Mouse (Mus musculus): ENCODE measurements around the gene Nudt15.

Nudt15 gene

DNA sequence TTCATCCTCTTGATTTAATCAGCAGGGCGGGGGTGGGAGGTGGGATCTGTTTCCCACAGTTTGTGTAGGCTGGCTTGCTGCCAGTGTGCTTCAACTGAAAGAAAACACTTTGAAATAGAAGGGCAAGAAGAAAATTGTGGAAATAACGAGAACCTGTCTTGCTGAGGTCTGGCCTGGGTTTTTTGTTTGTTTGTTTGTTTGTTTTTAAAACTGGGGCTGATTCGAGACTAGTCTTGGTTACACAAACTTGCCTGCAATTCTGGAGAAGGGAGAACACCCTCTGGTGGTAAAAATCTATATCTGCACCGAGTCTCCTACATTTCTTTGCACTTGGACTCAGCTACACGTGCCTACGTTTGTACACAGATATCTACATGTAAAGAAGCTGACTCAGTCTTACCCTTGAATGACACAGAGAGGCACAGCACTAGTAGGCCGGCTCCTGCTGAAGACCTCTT, 73.4 kb downstream of the Nudt15 start:
- peak; percentile 71 for ATAC-seq (ENCODE audit: insufficient number of reproducible peaks, low FRiP score, low TSS enrichment)

DNA sequence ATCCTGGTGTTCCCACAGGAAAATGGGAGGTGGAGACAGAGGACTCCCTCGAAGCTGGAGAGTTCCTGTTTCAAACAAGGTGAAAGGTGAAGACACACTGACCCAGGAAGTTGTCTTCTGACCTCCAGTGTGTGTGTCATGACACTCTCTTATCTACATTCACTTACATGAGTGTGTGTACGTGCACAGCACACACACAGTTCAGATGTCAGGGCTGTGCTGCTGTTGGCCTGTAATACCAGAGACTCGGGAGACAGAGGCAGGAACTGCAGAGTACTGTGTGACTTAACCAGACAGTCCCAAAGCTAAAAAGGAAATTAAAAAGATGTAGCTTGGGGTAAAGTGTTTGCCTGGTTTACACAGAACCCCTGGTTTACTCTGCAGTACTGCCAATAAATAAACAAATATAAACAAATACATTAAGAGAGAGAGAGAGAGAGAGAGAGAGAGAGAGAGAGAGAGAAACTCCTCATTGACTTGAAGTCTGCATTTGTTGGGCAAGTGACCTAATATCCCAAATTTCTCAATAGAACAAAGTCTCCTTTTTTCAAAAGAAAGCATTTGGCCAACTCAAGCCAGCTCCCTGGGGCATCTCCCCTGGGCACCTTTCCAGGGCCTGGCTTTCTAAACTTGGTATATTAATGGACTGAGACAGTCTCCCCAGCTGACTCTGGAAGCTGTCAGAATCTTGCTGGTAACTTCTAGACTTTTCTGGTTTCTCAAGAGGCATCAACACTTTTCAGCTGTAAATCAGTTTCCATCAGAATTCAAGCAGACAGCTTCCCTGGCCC, 74.2 kb downstream of the Nudt15 start:
- 0 out of 2 replicates have a peak, but pooled peaks have one; percentile 33 for ATAC-seq (ENCODE audit: insufficient number of reproducible peaks, low FRiP score, low TSS enrichment)

DNA sequence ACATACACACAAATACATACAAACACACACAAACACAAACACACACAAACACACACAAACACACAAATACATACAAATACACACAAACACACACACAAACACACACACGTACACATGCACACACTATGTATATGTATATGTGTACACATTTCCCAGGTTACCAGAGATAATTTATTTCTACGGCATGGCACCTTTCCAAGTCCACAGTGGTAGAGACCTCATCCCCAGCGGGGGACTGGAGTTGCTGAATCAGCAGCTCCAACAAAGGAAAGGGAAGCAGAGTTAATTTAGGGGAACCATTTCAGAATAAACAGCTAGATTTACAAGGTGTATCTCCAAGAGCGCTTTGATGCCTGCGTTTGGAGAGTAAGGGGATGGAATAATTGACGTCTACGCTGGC, 75.8 kb downstream of the Nudt15 start:
- no peak for ATAC-seq (ENCODE audit: insufficient number of reproducible peaks, low FRiP score, low TSS enrichment)

DNA sequence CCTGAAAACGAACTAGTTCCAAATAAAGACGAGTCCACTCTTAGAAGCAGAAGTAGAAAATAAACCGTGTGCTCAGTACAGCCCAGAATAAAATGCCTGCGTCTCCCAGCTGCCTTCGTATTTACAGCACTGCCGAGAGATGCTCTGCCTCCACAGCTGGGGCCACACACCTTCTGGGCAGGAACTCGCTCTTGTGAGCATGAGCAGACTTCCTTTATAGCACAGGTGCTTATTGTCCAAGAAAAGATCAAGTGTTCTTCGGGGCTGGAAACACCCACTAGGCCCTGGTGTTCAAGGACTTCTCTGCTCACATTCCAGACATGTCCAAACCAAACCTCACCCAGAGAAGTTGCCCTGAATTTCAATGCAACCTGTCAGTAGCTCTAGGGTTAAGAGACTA, 77.4 kb downstream of the Nudt15 start:
- ATAC-seq (ENCODE audit: insufficient number of reproducible peaks, low FRiP score, low TSS enrichment): no peak

DNA sequence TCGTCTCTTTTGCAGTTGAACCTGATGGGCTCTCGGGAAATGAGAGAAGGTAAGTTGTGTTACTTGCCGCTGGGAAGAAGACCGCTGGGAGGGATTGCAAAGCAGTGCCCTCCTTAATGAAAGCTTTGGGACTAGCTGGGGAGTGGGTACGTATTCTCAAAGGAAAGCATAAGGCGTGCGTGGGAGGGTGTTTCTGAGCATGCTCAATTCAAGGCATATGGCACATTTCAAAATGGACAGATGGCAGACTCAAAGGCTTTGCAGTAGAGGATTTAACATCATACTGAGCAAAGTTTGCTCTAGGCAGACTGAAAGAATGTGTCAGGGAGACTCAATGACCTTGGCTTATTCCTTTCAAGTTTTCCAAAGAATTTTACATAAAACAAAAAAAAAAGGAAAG, 78.5 kb downstream of the Nudt15 start:
- peak; percentile 53 for ATAC-seq (ENCODE audit: insufficient number of reproducible peaks, low FRiP score, low TSS enrichment)
